Mouse (Mus musculus): Measurements from ENCODE around the gene Rsrc1.

DNA sequence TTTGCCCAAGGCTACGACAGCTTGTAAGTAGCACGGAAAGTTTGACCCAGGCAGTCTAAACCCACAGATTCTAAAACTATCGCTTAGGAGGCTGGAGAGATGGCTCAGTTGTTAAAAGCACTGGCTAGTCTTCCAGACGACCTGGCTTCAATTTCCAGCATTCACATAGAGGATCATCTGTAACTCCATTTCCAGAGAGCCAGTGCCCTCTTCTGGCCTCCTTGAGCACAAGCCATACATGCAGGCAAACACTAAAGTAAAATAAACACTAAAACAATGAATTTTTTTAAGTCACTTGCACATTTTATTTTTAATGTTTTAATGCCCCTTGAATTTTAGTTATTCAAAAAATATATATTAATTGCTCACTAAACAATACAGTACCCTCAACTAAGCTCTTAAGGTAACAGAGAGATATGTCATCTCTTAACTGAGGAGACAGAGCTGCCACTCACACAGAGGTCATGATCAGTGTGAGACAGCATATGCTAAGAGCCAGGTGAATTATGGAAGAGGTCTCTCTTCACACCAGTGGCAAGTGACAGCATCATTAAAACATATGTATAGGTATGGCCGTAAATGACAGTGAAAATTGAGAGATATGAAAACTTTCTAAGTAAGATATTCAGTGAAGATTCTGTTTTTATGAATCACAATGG, 361.9 kb downstream of the Rsrc1 start:
- no peak for TF ChIP-seq POLR2A (IDR thresholded peaks at IDR 0.05; ENCODE audit: borderline replicate concordance, extremely low read depth, insufficient read depth, insufficient read length, poor library complexity, severe bottlenecking)
- TF ChIP-seq CTCF (IDR thresholded peaks at IDR 0.05; ENCODE audit: borderline replicate concordance, extremely low read depth, insufficient read depth, insufficient read length), result peak; percentile 54; the same call in 1 of the 2 replicates

Data from brain, embryonic 14.5 days (tissue).